Mouse (Mus musculus): Measurements from ENCODE around the gene Frmd8. TPM values are rescaled to one million over a fixed set of nuclear protein-coding genes. Genes with fewer than 3 reads are reported as not detected.

Gene Frmd8
- 1.5 TPM for polyA plus RNA-seq (2014; fragmentation: Illumina TruSeq; extraction: RNeasy Lipid Tissue Mini Kit (QIAGEN cat#74804); ENCODE audit: low read depth, low replicate concordance)

GRCm38 (mm10) chr19:5874969-5875480, at the start of gene Frmd8:
TSS of gene Frmd8 (minus strand) at chr19:5875274.

DNA sequence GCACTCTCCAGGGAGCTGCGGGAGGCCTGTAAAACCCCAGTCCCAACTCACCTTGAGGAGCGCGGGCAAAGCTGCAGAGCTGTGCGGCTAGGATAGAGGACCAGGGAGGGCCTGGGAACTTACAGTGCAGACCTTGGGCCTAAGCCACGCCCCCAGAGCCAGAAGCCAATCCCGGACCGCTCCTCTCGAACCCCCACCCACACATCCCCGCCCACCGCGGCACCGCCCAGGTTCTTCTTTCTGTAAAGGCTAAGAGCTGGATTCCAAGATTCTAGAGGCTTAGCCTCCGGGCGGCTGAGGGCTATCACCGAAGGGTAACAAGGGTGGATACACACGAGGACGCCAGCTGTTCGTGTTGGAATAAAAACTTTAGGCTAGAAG, 49.6 kb upstream of the Frmd8 start, which contains the start of gene Cdc42ep2:
Gene Cdc42ep2, minus strand, starts transcription at position 104 of the 381 bp plus-strand sequence.

DNA sequence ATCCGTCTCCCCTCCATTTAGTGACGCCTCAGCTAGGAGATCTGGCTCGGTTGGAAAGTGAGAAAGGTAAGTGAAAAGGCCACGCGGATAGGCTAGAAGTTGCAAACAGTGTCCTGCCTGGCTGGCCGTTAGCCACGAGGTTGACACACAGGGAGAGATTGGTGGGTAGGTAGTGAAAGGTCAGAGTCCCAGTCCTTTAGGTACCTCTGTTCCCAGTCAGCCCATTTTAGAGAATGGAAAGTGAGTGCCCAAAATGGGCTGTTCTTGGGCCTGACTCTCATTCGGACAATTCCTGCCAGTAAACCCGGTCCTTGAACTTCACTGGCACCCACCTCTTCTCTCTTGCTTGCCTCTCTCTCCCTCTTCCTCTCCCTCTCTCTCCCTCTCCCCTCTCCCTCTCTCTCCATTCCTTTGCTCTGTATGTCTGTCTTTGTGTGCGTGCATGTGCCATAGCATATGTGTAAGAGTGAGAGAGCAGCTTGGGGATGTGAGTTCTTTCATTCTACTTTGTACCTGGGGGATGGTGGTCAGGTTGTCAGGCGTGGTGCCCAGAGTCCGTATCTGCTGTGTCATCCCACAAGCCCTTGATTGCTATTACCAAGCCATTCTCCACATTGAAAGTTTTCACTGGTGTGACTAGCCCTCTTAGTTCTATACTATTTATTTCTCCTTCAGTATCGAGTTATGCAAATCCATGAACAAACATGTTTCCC, 38.1 kb upstream of the Frmd8 start, which contains the start of gene Dpf2:
Gene Dpf2, minus strand, starts transcription at position 4 of the 713 bp plus-strand sequence.

GRCm38 (mm10) chr19:5894002-5894678, 19.1 kb upstream of the Frmd8 start, which contains the start of gene Tigd3:
TSS of gene Tigd3 (minus strand) at chr19:5894149.

GRCm38 (mm10) chr19:5877618-5878361, 2.7 kb upstream of the Frmd8 start, which contains the start of gene Slc25a45:
TSS of gene Slc25a45 (plus strand) at chr19:5877808.

Other genes with a start within 250 kb of the Frmd8 start
- 2.4 TPM for gene Rela, start 237.8 kb downstream of the Frmd8 start, polyA plus RNA-seq (2014; fragmentation: Illumina TruSeq; extraction: RNeasy Lipid Tissue Mini Kit (QIAGEN cat#74804); ENCODE audit: low read depth, low replicate concordance)
- 0.16 TPM for gene Sipa1, start 211.6 kb downstream of the Frmd8 start, polyA plus RNA-seq (2014; fragmentation: Illumina TruSeq; extraction: RNeasy Lipid Tissue Mini Kit (QIAGEN cat#74804); ENCODE audit: low read depth, low replicate concordance)
- 0.16 TPM for gene Map3k11, start 186.5 kb downstream of the Frmd8 start, polyA plus RNA-seq (2014; fragmentation: Illumina TruSeq; extraction: RNeasy Lipid Tissue Mini Kit (QIAGEN cat#74804); ENCODE audit: low read depth, low replicate concordance)
- gene Pcnx3, start 186.4 kb downstream of the Frmd8 start, polyA plus RNA-seq (2014; fragmentation: Illumina TruSeq; extraction: RNeasy Lipid Tissue Mini Kit (QIAGEN cat#74804); ENCODE audit: low read depth, low replicate concordance), result 0.37 TPM
- gene Kcnk7, start 170.9 kb downstream of the Frmd8 start, polyA plus RNA-seq (2014; fragmentation: Illumina TruSeq; extraction: RNeasy Lipid Tissue Mini Kit (QIAGEN cat#74804); ENCODE audit: low read depth, low replicate concordance), result not detected
- gene Ehbp1l1, start 149.0 kb downstream of the Frmd8 start, polyA plus RNA-seq (2014; fragmentation: Illumina TruSeq; extraction: RNeasy Lipid Tissue Mini Kit (QIAGEN cat#74804); ENCODE audit: low read depth, low replicate concordance), result 0.69 TPM
- 0.45 TPM for gene Fam89b, start 145.6 kb downstream of the Frmd8 start, polyA plus RNA-seq (2014; fragmentation: Illumina TruSeq; extraction: RNeasy Lipid Tissue Mini Kit (QIAGEN cat#74804); ENCODE audit: low read depth, low replicate concordance)
- gene Ltbp3, start 134.4 kb downstream of the Frmd8 start, polyA plus RNA-seq (2014; fragmentation: Illumina TruSeq; extraction: RNeasy Lipid Tissue Mini Kit (QIAGEN cat#74804); ENCODE audit: low read depth, low replicate concordance), result 0.32 TPM
- 1.4 TPM for gene Scyl1, start 103.9 kb downstream of the Frmd8 start, polyA plus RNA-seq (2014; fragmentation: Illumina TruSeq; extraction: RNeasy Lipid Tissue Mini Kit (QIAGEN cat#74804); ENCODE audit: low read depth, low replicate concordance)
- gene Slc25a45, start 2.5 kb upstream of the Frmd8 start, polyA plus RNA-seq (2014; fragmentation: Illumina TruSeq; extraction: RNeasy Lipid Tissue Mini Kit (QIAGEN cat#74804); ENCODE audit: low read depth, low replicate concordance), result 7.7 TPM
- gene Tigd3, start 18.9 kb upstream of the Frmd8 start, polyA plus RNA-seq (2014; fragmentation: Illumina TruSeq; extraction: RNeasy Lipid Tissue Mini Kit (QIAGEN cat#74804); ENCODE audit: low read depth, low replicate concordance), result not detected
- gene Dpf2, start 37.7 kb upstream of the Frmd8 start, polyA plus RNA-seq (2014; fragmentation: Illumina TruSeq; extraction: RNeasy Lipid Tissue Mini Kit (QIAGEN cat#74804); ENCODE audit: low read depth, low replicate concordance), result 7.4 TPM
- gene Cdc42ep2, start 49.5 kb upstream of the Frmd8 start, polyA plus RNA-seq (2014; fragmentation: Illumina TruSeq; extraction: RNeasy Lipid Tissue Mini Kit (QIAGEN cat#74804); ENCODE audit: low read depth, low replicate concordance), result 0.56 TPM
- 2.9 TPM for gene Pola2, start 88.9 kb upstream of the Frmd8 start, polyA plus RNA-seq (2014; fragmentation: Illumina TruSeq; extraction: RNeasy Lipid Tissue Mini Kit (QIAGEN cat#74804); ENCODE audit: low read depth, low replicate concordance)
- not detected for gene Slc22a20, start 110.9 kb upstream of the Frmd8 start, polyA plus RNA-seq (2014; fragmentation: Illumina TruSeq; extraction: RNeasy Lipid Tissue Mini Kit (QIAGEN cat#74804); ENCODE audit: low read depth, low replicate concordance)
- gene Capn1, start 140.6 kb upstream of the Frmd8 start, polyA plus RNA-seq (2014; fragmentation: Illumina TruSeq; extraction: RNeasy Lipid Tissue Mini Kit (QIAGEN cat#74804); ENCODE audit: low read depth, low replicate concordance), result 0.82 TPM
- gene Syvn1, start 171.3 kb upstream of the Frmd8 start, polyA plus RNA-seq (2014; fragmentation: Illumina TruSeq; extraction: RNeasy Lipid Tissue Mini Kit (QIAGEN cat#74804); ENCODE audit: low read depth, low replicate concordance), result 2.7 TPM
- gene Mrpl49, start 182.5 kb upstream of the Frmd8 start, polyA plus RNA-seq (2014; fragmentation: Illumina TruSeq; extraction: RNeasy Lipid Tissue Mini Kit (QIAGEN cat#74804); ENCODE audit: low read depth, low replicate concordance), result 28.1 TPM
- 75.1 TPM for gene Fau, start 182.6 kb upstream of the Frmd8 start, polyA plus RNA-seq (2014; fragmentation: Illumina TruSeq; extraction: RNeasy Lipid Tissue Mini Kit (QIAGEN cat#74804); ENCODE audit: low read depth, low replicate concordance)
- not detected for gene Znhit2, start 185.9 kb upstream of the Frmd8 start, polyA plus RNA-seq (2014; fragmentation: Illumina TruSeq; extraction: RNeasy Lipid Tissue Mini Kit (QIAGEN cat#74804); ENCODE audit: low read depth, low replicate concordance)
- gene Tm7sf2, start 193.1 kb upstream of the Frmd8 start, polyA plus RNA-seq (2014; fragmentation: Illumina TruSeq; extraction: RNeasy Lipid Tissue Mini Kit (QIAGEN cat#74804); ENCODE audit: low read depth, low replicate concordance), result 28.5 TPM
- gene Vps51, start 202.0 kb upstream of the Frmd8 start, polyA plus RNA-seq (2014; fragmentation: Illumina TruSeq; extraction: RNeasy Lipid Tissue Mini Kit (QIAGEN cat#74804); ENCODE audit: low read depth, low replicate concordance), result 4.6 TPM
- gene Tmem262, start 204.8 kb upstream of the Frmd8 start, polyA plus RNA-seq (2014; fragmentation: Illumina TruSeq; extraction: RNeasy Lipid Tissue Mini Kit (QIAGEN cat#74804); ENCODE audit: low read depth, low replicate concordance), result not detected
- not detected for gene Gm28374, start 207.0 kb upstream of the Frmd8 start, polyA plus RNA-seq (2014; fragmentation: Illumina TruSeq; extraction: RNeasy Lipid Tissue Mini Kit (QIAGEN cat#74804); ENCODE audit: low read depth, low replicate concordance)
- 1.1 TPM for gene Zfpl1, start 209.7 kb upstream of the Frmd8 start, polyA plus RNA-seq (2014; fragmentation: Illumina TruSeq; extraction: RNeasy Lipid Tissue Mini Kit (QIAGEN cat#74804); ENCODE audit: low read depth, low replicate concordance)
- gene Cdca5, start 209.7 kb upstream of the Frmd8 start, polyA plus RNA-seq (2014; fragmentation: Illumina TruSeq; extraction: RNeasy Lipid Tissue Mini Kit (QIAGEN cat#74804); ENCODE audit: low read depth, low replicate concordance), result not detected
- not detected for gene AC131692.1, start 219.1 kb upstream of the Frmd8 start, polyA plus RNA-seq (2014; fragmentation: Illumina TruSeq; extraction: RNeasy Lipid Tissue Mini Kit (QIAGEN cat#74804); ENCODE audit: low read depth, low replicate concordance)
- not detected for gene Naaladl1, start 230.5 kb upstream of the Frmd8 start, polyA plus RNA-seq (2014; fragmentation: Illumina TruSeq; extraction: RNeasy Lipid Tissue Mini Kit (QIAGEN cat#74804); ENCODE audit: low read depth, low replicate concordance)
- gene Sac3d1, start 243.4 kb upstream of the Frmd8 start, polyA plus RNA-seq (2014; fragmentation: Illumina TruSeq; extraction: RNeasy Lipid Tissue Mini Kit (QIAGEN cat#74804); ENCODE audit: low read depth, low replicate concordance), result 1.0 TPM